ENCODE assay signal across 21 mouse cellular contexts in genomic region chr6:117874621-117875281, GRCm38 (mm10). TPM values are rescaled to one million over a fixed set of nuclear protein-coding genes. Genes with fewer than 3 reads are reported as not detected.
DNase-seq lines count a peak whose midpoint lies in the region; ATAC-seq and TF ChIP-seq lines count a peak whose summit lies in the region.
"Had no signal": no experiment of that assay in that cellular context is flagged by ENCODE, and none has a peak within 500 bp of the region (broad histone marks: within the 10 kb centered on the region; RNA-seq: fewer than 3 reads in every experiment).

No protein-coding gene starts in this region.

- peak; percentile 36 for DNase-seq in CD4-positive, CD25-positive, alpha-beta regulatory T cell, adult 2 months (ENCODE audit: low read depth, low spot score)
- DNase-seq in liver, adult 2 months (ENCODE audit: extremely low read depth, low read depth, low spot score), result peak; percentile 38
- no peak for DNase-seq in liver, postnatal 0 days
- DNase-seq in CD4-positive helper T cell, adult 2 months (ENCODE audit: low read depth, low spot score), result peak; percentile 12
- no peak for DNase-seq in testis, postnatal 10 days (ENCODE audit: low spot score)
- DNase-seq: adrenal gland, postnatal 25 days; cerebellum, adult 8-10 months; forebrain, postnatal 0 days; heart, adult 18-20 months; lung, adult 2 months; lung, postnatal 4 days; right cerebral cortex, adult 18-20 months had no signal

- no peak for TF ChIP-seq CTCF in liver, adult 2 months (IDR thresholded peaks at IDR 0.05; ENCODE audit: low read depth, low read length)
- TF ChIP-seq CTCF in liver, postnatal 0 days (IDR thresholded peaks at IDR 0.05; ENCODE audit: low read depth), result no peak

- WGBS in liver, adult 2 months, result 64% methylated on average over 3 of the region's 3 CpGs
- WGBS in liver, postnatal 0 days (ENCODE audit: insufficient replicate concordance), result 45% methylated on average over 3 of the region's 3 CpGs
- WGBS in macrophage (ENCODE audit: missing documents), result 74% methylated on average over 3 of the region's 3 CpGs
- WGBS in midbrain, embryonic 16.5 days, result 86% methylated on average over 3 of the region's 3 CpGs

- H3K27ac ChIP-seq in liver, adult 2 months (replicated peaks; ENCODE audit: insufficient read depth, low read depth, low read length), result no peak overlapping the region
- no peak overlapping the region for H3K27ac ChIP-seq in liver, postnatal 0 days (ENCODE audit: low read depth)
- peak overlapping the region; percentile 1; the same call in 1 of the 2 replicates for H3K27ac ChIP-seq in macrophage
- H3K27ac ChIP-seq in midbrain, embryonic 16.5 days (ENCODE audit: low read length), result no peak overlapping the region
- H3K27ac ChIP-seq: embryonic facial prominence, embryonic 12.5 days; hindbrain, embryonic 10.5 days; left cerebral cortex, adult 2 months; midbrain, embryonic 12.5 days had no signal

- H3K4me2 ChIP-seq in liver, postnatal 0 days (ENCODE audit: low read depth, low read length), result no peak overlapping the region
- no peak overlapping the region for H3K4me2 ChIP-seq in midbrain, embryonic 16.5 days (ENCODE audit: low read length)
- H3K4me2 ChIP-seq: embryonic facial prominence, embryonic 12.5 days; midbrain, embryonic 12.5 days had no signal

- no peaks in the 10 kb centered on the region for H3K36me3 ChIP-seq in liver, adult 2 months (ENCODE audit: control insufficient read depth, insufficient read depth, low read length)
- H3K36me3 ChIP-seq in liver, postnatal 0 days (replicated peaks; ENCODE audit: insufficient read depth, low read length), result no peaks in the 10 kb centered on the region
- H3K36me3 ChIP-seq in macrophage (ENCODE audit: inconsistent target), result no peaks in the 10 kb centered on the region
- peaks cover 10% of the 10 kb centered on the region for H3K36me3 ChIP-seq in midbrain, embryonic 16.5 days (ENCODE audit: control insufficient read depth, insufficient read depth, low read length)

- no peaks in the 10 kb centered on the region for H3K79me2 ChIP-seq in liver, adult 2 months (ENCODE audit: control insufficient read depth, insufficient read depth, low read length)
- H3K79me2 ChIP-seq in macrophage (ENCODE audit: inconsistent target), result no peaks in the 10 kb centered on the region

- ATAC-seq in CD4-positive, CD25-positive, alpha-beta regulatory T cell, adult 4 months, result no peak
- no peak for ATAC-seq in liver, postnatal 0 days
- ATAC-seq in midbrain, embryonic 16.5 days, result no peak
- ATAC-seq: activated CD4-positive, CD25-positive, alpha-beta regulatory T cell, adult 4 months; forebrain, postnatal 0 days; Patski had no signal

- TF ChIP-seq POLR2A in liver, adult 2 months (IDR thresholded peaks at IDR 0.05; ENCODE audit: extremely low read depth, insufficient read depth, low read length), result no peak

- no peak overlapping the region for H3K9ac ChIP-seq in liver, adult 2 months (ENCODE audit: low read depth, low read length)
- no peak overlapping the region for H3K9ac ChIP-seq in liver, postnatal 0 days (replicated peaks)
- H3K9ac ChIP-seq in midbrain, embryonic 16.5 days (ENCODE audit: low read depth, low read length), result no peak overlapping the region
- H3K9ac ChIP-seq: embryonic facial prominence, embryonic 12.5 days; forebrain, postnatal 0 days; midbrain, embryonic 12.5 days had no signal

- H3K4me3 ChIP-seq in liver, adult 2 months (ENCODE audit: insufficient read depth, low read depth, low read length), result no peak overlapping the region
- H3K4me3 ChIP-seq in liver, postnatal 0 days (ENCODE audit: low read depth, low read length), result no peak overlapping the region
- no peak overlapping the region for H3K4me3 ChIP-seq in macrophage (ENCODE audit: inconsistent target)
- no peak overlapping the region for H3K4me3 ChIP-seq in midbrain, embryonic 16.5 days (ENCODE audit: low read depth, low read length)
- H3K4me3 ChIP-seq: embryonic facial prominence, embryonic 12.5 days; hindbrain, embryonic 10.5 days; left cerebral cortex, adult 2 months; midbrain, embryonic 12.5 days had no signal

- 0 out of 2 replicates have a peak, but pooled peaks cover 1% of the 10 kb centered on the region for H3K4me1 ChIP-seq in liver, adult 2 months (ENCODE audit: control insufficient read depth, insufficient read depth, low read length)
- H3K4me1 ChIP-seq in liver, postnatal 0 days (ENCODE audit: insufficient read depth), result peaks cover 10% of the 10 kb centered on the region; the same call in 1 of the 2 replicates
- H3K4me1 ChIP-seq in midbrain, embryonic 16.5 days (ENCODE audit: control insufficient read depth, insufficient read depth, low read length), result no peaks in the 10 kb centered on the region
- H3K4me1 ChIP-seq: embryonic facial prominence, embryonic 12.5 days; hindbrain, embryonic 10.5 days; midbrain, embryonic 12.5 days had no signal

- no peaks in the 10 kb centered on the region for H3K27me3 ChIP-seq in liver, adult 2 months (ENCODE audit: control insufficient read depth, insufficient read depth, low read length)
- no peaks in the 10 kb centered on the region for H3K27me3 ChIP-seq in liver, postnatal 0 days (ENCODE audit: insufficient read depth, low read length)
- H3K27me3 ChIP-seq in midbrain, embryonic 16.5 days (ENCODE audit: control insufficient read depth, insufficient read depth, low read depth, low read length), result no peaks in the 10 kb centered on the region
- H3K27me3 ChIP-seq: embryonic facial prominence, embryonic 12.5 days; midbrain, embryonic 12.5 days; Patski had no signal

- no peak for TF ChIP-seq EP300 in liver, postnatal 0 days (IDR thresholded peaks at IDR 0.05; ENCODE audit: low read depth)

- no peaks in the 10 kb centered on the region for H3K9me3 ChIP-seq in liver, postnatal 0 days (ENCODE audit: low read length)
- H3K9me3 ChIP-seq in midbrain, embryonic 16.5 days (replicated peaks; ENCODE audit: control insufficient read depth, low read length, poor library complexity, severe bottlenecking), result no peaks in the 10 kb centered on the region
- H3K9me3 ChIP-seq: embryonic facial prominence, embryonic 12.5 days; hindbrain, embryonic 10.5 days; midbrain, embryonic 12.5 days had no signal

RNA-seq across cellular contexts. Expression of gene Zfp239, which starts 12.9 kb away (rescaled TPM):
- 1 to 10 TPM; 2.4 to 3.3 TPM for polyA plus RNA-seq in CD4-positive, CD25-positive, alpha-beta regulatory T cell, adult 4 months (2017; shearing (Covaris generic))
- 0.07 and 0.09 TPM in 2 replicates for total RNA-seq in liver, adult 2 months (2014; rRNA removed)
- 0.05 TPM in 1 of 2 replicates, not detected in the other for polyA plus RNA-seq in liver, adult 2 months (2012; rRNA removed)
- polyA plus RNA-seq in liver, postnatal 0 days (2015; fragmentation: Nextera tagmentation; extraction: Ambion mirVana), result 0.86 and 1.1 TPM in 2 replicates
- 1 to 10 TPM in 2 of 26 experiments, under 1 TPM in 8, not detected in 16; 0.23 to 1.9 (median 0.70) TPM for total RNA-seq in macrophage (2018; cell fraction: chromatin; rRNA removed)
- under 1 TPM; 0.10 to 0.65 (median 0.20) TPM for total RNA-seq in macrophage (2018; cell fraction: cytosol; rRNA removed)
- total RNA-seq in macrophage (2018; cell fraction: nucleus; rRNA removed), result 1 to 10 TPM in 1 of 26 experiments, under 1 TPM in 10, not detected in 15; 0.17 to 1.2 (median 0.36) TPM
- 0.40 to 0.84 TPM (median 0.42 TPM) in 3 replicates for polyA plus RNA-seq in macrophage (2018)
- polyA plus RNA-seq in midbrain, embryonic 16.5 days (2015; fragmentation: Nextera tagmentation; extraction: Ambion mirVana), result 16.8 and 17.9 TPM in 2 replicates

RNA-seq across cellular contexts. Expression of gene Hnrnpf, which starts 25.4 kb away (rescaled TPM):
- polyA plus RNA-seq in CD4-positive, CD25-positive, alpha-beta regulatory T cell, adult 4 months (2017; shearing (Covaris generic)), result 1,000 to 10,000 TPM; 1,072 to 1,239 TPM
- total RNA-seq in liver, adult 2 months (2014; rRNA removed), result 188 and 197 TPM in 2 replicates
- polyA plus RNA-seq in liver, adult 2 months (2012; rRNA removed), result 88.2 and 89.3 TPM in 2 replicates
- 264 and 270 TPM in 2 replicates for polyA plus RNA-seq in liver, postnatal 0 days (2015; fragmentation: Nextera tagmentation; extraction: Ambion mirVana)
- total RNA-seq in macrophage (2018; cell fraction: chromatin; rRNA removed), result 100 to 1,000 TPM in 25 of 26 experiments, 10 to 100 TPM in 1; 89.6 to 241 (median 173) TPM
- 100 to 1,000 TPM; 364 to 516 (median 421) TPM for total RNA-seq in macrophage (2018; cell fraction: cytosol; rRNA removed)
- total RNA-seq in macrophage (2018; cell fraction: nucleus; rRNA removed), result 100 to 1,000 TPM; 174 to 339 (median 272) TPM
- polyA plus RNA-seq in macrophage (2018), result 406 to 706 TPM (median 525 TPM) in 3 replicates
- 226 and 237 TPM in 2 replicates for polyA plus RNA-seq in midbrain, embryonic 16.5 days (2015; fragmentation: Nextera tagmentation; extraction: Ambion mirVana)

RNA-seq across cellular contexts. Expression of gene Zfp637, which starts 33.8 kb away (rescaled TPM):
- 10 to 100 TPM; 34.4 to 40.9 TPM for polyA plus RNA-seq in CD4-positive, CD25-positive, alpha-beta regulatory T cell, adult 4 months (2017; shearing (Covaris generic))
- 14.1 and 19.6 TPM in 2 replicates for total RNA-seq in liver, adult 2 months (2014; rRNA removed)
- polyA plus RNA-seq in liver, adult 2 months (2012; rRNA removed), result 16.4 and 27.6 TPM in 2 replicates
- 25.4 and 25.7 TPM in 2 replicates for polyA plus RNA-seq in liver, postnatal 0 days (2015; fragmentation: Nextera tagmentation; extraction: Ambion mirVana)
- total RNA-seq in macrophage (2018; cell fraction: chromatin; rRNA removed), result 10 to 100 TPM in 8 of 26 experiments, 1 to 10 TPM in 15, under 1 TPM in 1, not detected in 2; 0.94 to 22.4 (median 7.6) TPM
- 10 to 100 TPM in 19 of 26 experiments, 1 to 10 TPM in 7; 6.9 to 23.8 (median 14.2) TPM for total RNA-seq in macrophage (2018; cell fraction: cytosol; rRNA removed)
- total RNA-seq in macrophage (2018; cell fraction: nucleus; rRNA removed), result 10 to 100 TPM in 8 of 26 experiments, 1 to 10 TPM in 18; 1.6 to 22.5 (median 6.0) TPM
- 18.6 to 20.6 TPM (median 19.0 TPM) in 3 replicates for polyA plus RNA-seq in macrophage (2018)
- 138 and 141 TPM in 2 replicates for polyA plus RNA-seq in midbrain, embryonic 16.5 days (2015; fragmentation: Nextera tagmentation; extraction: Ambion mirVana)

Comparison
In these comparisons a context has a peak if more than half of its experiments do, and no peak if none do; other contexts are left out.
1. DNase-seq: peak in CD4-positive, CD25-positive, alpha-beta regulatory T cell, adult 2 months (single experiment), liver, adult 2 months (single experiment) and CD4-positive helper T cell, adult 2 months (single experiment); none in liver, postnatal 0 days (single experiment) and testis, postnatal 10 days (single experiment).